Mouse (Mus musculus) ES-E14 (cell line): ENCODE measurements around the gene Ptprcap. TPM values are rescaled to one million over a fixed set of nuclear protein-coding genes. Genes with fewer than 3 reads are reported as not detected.

Experiments
- DNase-seq: peaks from one replicate; pipeline ENCODE4 v3.0.0-alpha.2; 2013; ENCODE audit warnings: low read depth, low spot score
- H3K27ac ChIP-seq: 2 replicates; pipeline ENCODE4 v1.5.1; 2012; ENCODE audit warnings: low read depth, mild to moderate bottlenecking, low read length, moderate library complexity, mixed read lengths; ENCODE audit not compliant: poor library complexity, insufficient read depth, severe bottlenecking
- H3K36me3 ChIP-seq: 2 replicates; pipeline ENCODE4 v1.6.1; 2012; ENCODE audit warnings: mild to moderate bottlenecking, low read length, moderate library complexity, mixed read lengths; ENCODE audit not compliant: control insufficient read depth, poor library complexity, insufficient read depth, severe bottlenecking
- H3K4me1 ChIP-seq, 2 experiments: fragments of 150-350 bp in 1 of 2; sonication (generic) in 1 of 2; 2 replicates each; pipeline ENCODE4 v1.6.1; 2012; ENCODE audit warnings: low read length in 2 of 2, mild to moderate bottlenecking in 1 of 2, mixed read lengths in 1 of 2; ENCODE audit not compliant: control insufficient read depth in 2 of 2, insufficient read depth in 2 of 2, poor library complexity in 1 of 2
- H3K4me3 ChIP-seq, 2 experiments: fragments of 150-350 bp in 1 of 2; sonication (generic) in 1 of 2; 2 replicates each; pipeline ENCODE4 v1.5.1; 2012; ENCODE audit warnings: low read length in 2 of 2, low read depth in 1 of 2, mild to moderate bottlenecking in 1 of 2, mixed read lengths in 1 of 2; ENCODE audit not compliant: insufficient read depth in 1 of 2, poor library complexity in 1 of 2, severe bottlenecking in 1 of 2
- H3K9ac ChIP-seq: 2 replicates; pipeline ENCODE4 v1.6.1; 2012; ENCODE audit warnings: low read depth, mild to moderate bottlenecking, low read length, mixed read lengths; ENCODE audit not compliant: poor library complexity, insufficient read depth, severe bottlenecking
- H3K9me3 ChIP-seq: fragments of 150-350 bp; sonication (generic); 2 replicates; pipeline ENCODE4 v1.6.1; 2012; ENCODE audit warnings: low read depth, mild to moderate bottlenecking, low read length; ENCODE audit not compliant: control insufficient read depth, insufficient read depth
- CHD2 ChIP-seq: IDR thresholded peaks from 2 replicates; pipeline ENCODE4 v1.6.1; 2014; ENCODE audit warnings: mild to moderate bottlenecking, low read depth, low read length, inconsistent platforms
- HCFC1 ChIP-seq: IDR thresholded peaks from 2 replicates; pipeline ENCODE4 v1.6.1; 2012; ENCODE audit warnings: low read length, inconsistent platforms, borderline replicate concordance; ENCODE audit not compliant: insufficient read depth
- MAFK ChIP-seq: IDR thresholded peaks from 2 replicates; pipeline ENCODE4 v1.6.1; 2014; ENCODE audit warnings: mild to moderate bottlenecking, low read depth, low read length, inconsistent platforms; ENCODE audit not compliant: insufficient read depth
- ZC3H11A ChIP-seq: IDR thresholded peaks from 2 replicates; pipeline ENCODE4 v1.6.1; 2012; ENCODE audit warnings: low read depth, mild to moderate bottlenecking, inconsistent platforms, low read length, borderline replicate concordance
- ZNF384 ChIP-seq: IDR thresholded peaks from 2 replicates; pipeline ENCODE4 v1.6.1; 2012; ENCODE audit warnings: low read depth, low read length, inconsistent platforms
- in situ Hi-C, 2 experiments: fragments of 600-800 bp; cut with MboI; formaldehyde crosslinking; loops; one replicate each; pipeline ENCODE4 v1.15.1; 2025; ENCODE audit warnings: low sequenced_read_pairs in 2 of 2, inconsistent platforms in 1 of 2; ENCODE audit not compliant: unreplicated experiment in 2 of 2
- total RNA-seq: library from RNA; depleted of rRNA; stranded (reverse); fragments of 300-350 nt; gene quantifications from 2 replicates; pipeline ENCODE4 v1.2.3, GENCODE M21; 2012

The Ptprcap gene
- total RNA-seq, 1 experiment = 9.5 TPM

DNA sequence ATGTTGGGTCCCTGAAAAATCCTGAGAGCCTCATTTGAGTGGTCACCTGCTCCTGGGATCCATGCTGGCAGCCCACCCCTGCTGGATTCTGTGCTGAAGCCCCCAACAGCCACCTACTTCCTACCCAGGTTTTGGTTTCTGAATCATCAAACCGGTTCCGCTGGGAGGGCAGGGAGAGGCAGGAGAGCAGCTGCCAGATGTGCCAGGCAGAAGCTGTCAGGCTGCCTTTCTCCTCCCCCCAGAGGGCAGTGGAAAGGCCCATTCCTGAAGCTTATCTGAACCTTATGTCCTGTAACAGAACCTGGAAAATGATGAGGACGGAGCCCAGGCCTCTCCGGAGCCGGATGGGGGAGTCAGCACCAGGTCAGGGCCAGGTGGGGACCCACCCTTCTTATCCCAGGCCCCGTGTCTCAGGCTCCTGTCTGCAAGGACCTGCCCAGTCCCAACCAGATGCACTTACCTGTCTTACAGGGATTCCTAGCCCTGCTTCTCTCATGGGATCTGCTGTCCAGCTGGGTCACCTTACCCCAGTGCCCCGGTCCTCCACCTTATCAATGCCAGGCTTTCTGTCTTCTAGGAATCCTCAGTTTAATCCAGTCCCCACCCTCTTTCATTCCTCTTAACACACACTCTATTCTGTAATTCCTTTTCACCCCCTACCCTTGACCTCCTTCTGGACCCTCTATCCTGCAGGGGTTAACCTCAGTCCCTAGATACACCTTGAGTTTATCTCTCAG, 26.5 kb upstream of the Ptprcap start:
- H3K4me3 ChIP-seq = peak overlapping the region; percentile 79 to 90
- DNase-seq = no peak
- no peak overlapping the region for H3K27ac ChIP-seq
- H3K4me1 ChIP-seq = peaks cover 0 to 6% of the 10 kb centered on the region in 2 experiments; a peak in 2 of 4 replicates
- H3K36me3 ChIP-seq = peaks cover 16% of the 10 kb centered on the region; the same call in 1 of the 2 replicates
- TF ChIP-seq MAFK (no peak), ZNF384 (no peak), CHD2 (no peak), ZC3H11A (no peak), HCFC1 (no peak)
- in situ Hi-C loops = no loop called here
- H3K9me3 ChIP-seq = no peaks in the 10 kb centered on the region
- H3K9ac ChIP-seq = peak overlapping the region; percentile 94; the same call in 1 of the 2 replicates

DNA sequence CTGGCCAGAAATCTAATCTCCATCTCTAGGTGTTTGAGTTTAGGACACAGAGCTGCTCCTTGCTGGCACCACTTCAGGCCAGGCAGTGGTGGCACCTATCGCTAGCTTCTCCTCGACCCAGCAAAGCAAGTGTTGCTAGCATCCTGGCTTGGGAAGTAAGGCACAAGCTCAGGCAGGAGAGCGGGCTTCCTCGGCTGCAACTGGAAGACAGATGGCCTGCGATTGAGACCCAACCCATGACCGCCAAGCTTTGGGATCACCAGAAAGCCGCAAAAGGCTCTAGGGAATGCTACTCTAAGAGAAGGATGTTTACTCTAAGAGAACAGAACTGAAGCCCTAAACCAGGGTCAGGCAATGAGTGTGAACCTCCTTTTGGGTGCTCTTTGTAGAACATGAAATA, 23.9 kb upstream of the Ptprcap start:
- TF ChIP-seq HCFC1 (no peak), CHD2 (no peak), ZNF384 (no peak), ZC3H11A (no peak), MAFK (no peak)
- Histone ChIP-seq H3K36me3 (peaks cover 25% of the 10 kb centered on the region; the same call in 1 of the 2 replicates), H3K9me3 (no peaks in the 10 kb centered on the region), H3K9ac (no peak overlapping the region), H3K27ac (no peak overlapping the region), H3K4me3 (no peak overlapping the region), H3K4me1 (peaks cover 0 to 6% of the 10 kb centered on the region in 2 experiments; a peak in 2 of 4 replicates)
- no peak for DNase-seq
- in situ Hi-C loops = no loop called here

DNA sequence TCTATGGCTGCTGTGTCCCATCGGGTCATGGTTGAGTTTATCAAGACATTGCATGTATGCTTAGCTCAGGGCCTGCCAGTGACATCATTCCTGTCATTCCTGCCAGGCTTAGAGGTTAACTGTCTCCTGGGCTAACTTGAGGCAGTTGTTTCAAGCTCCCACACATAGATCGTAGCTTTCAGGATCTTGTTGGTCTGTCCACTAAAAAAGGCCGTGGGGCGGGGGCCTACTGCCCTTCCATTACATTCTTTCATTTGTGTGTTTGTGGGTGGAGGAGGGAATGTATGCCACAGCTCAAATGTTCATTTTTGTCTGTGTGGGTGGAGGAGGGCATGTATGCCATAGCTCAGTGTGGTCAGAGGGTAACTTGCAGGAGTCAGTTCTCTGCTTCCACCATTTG, 23.3 kb upstream of the Ptprcap start:
- in situ Hi-C loops = no loop called here
- no peak for TF ChIP-seq CHD2
- TF ChIP-seq ZC3H11A = no peak
- no peak for TF ChIP-seq ZNF384
- DNase-seq = no peak
- peaks cover 0 to 6% of the 10 kb centered on the region in 2 experiments; a peak in 2 of 4 replicates for H3K4me1 ChIP-seq
- H3K9me3 ChIP-seq = no peaks in the 10 kb centered on the region
- peaks cover 25% of the 10 kb centered on the region; the same call in 1 of the 2 replicates for H3K36me3 ChIP-seq
- H3K27ac ChIP-seq = no peak overlapping the region
- no peak overlapping the region for H3K9ac ChIP-seq
- no peak overlapping the region for H3K4me3 ChIP-seq

DNA sequence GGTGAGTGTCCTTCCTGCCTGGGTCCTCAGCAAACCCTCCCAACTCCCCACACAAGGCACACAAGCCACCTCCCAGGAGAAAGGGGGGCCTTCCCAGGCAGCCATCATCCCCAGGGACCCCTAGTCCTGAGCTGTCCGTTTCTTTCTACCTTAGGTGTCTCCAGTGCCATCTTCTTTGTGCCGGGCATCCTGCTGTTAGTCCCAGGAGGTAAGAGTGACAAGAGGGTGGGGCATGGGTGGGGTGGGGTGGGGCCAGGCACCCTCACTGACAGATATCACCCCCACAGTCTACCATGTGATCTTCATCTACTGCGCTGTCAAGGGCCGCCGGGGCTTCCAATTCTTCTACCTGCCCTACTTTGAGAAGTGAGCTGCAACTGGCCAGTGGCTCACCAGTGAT, 22.3 kb upstream of the Ptprcap start:
- no peak for DNase-seq
- in situ Hi-C loops = no loop called here
- TF ChIP-seq HCFC1 = no peak
- H3K27ac ChIP-seq = no peak overlapping the region
- H3K9ac ChIP-seq = no peak overlapping the region
- H3K4me3 ChIP-seq = no peak overlapping the region
- peaks cover 25% of the 10 kb centered on the region; the same call in 1 of the 2 replicates for H3K36me3 ChIP-seq
- H3K9me3 ChIP-seq = no peaks in the 10 kb centered on the region
- peaks cover 0 to 9% of the 10 kb centered on the region in 2 experiments; a peak in 2 of 4 replicates for H3K4me1 ChIP-seq

DNA sequence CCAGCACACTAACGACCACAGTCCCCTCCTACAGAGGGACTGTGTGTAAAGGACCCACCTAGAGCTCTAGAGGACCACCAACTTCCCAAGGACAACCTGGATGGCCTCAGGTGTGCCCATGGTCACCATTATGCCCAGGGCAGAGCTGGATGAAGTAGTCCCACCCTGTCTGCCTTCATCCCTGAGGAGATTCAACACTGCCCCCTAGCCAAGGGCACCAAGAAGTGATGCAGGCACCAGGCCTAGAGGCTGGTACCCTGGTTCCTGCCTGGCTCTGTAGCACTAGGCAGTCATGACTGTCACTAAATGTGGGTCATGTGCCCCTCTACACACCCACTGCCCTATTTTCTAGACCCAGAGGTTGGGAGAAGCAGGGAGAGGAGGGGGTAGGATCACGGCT, 21.6 kb upstream of the Ptprcap start:
- TF ChIP-seq MAFK (no peak), CHD2 (no peak), ZNF384 (no peak), HCFC1 (no peak), ZC3H11A (no peak)
- in situ Hi-C loops = no loop called here
- no peak for DNase-seq
- no peak overlapping the region for H3K9ac ChIP-seq
- H3K4me1 ChIP-seq = peaks cover 0 to 12% of the 10 kb centered on the region in 2 experiments; a peak in 2 of 4 replicates
- H3K4me3 ChIP-seq = no peak overlapping the region
- peaks cover 25% of the 10 kb centered on the region; the same call in 1 of the 2 replicates for H3K36me3 ChIP-seq
- H3K9me3 ChIP-seq = no peaks in the 10 kb centered on the region
- no peak overlapping the region for H3K27ac ChIP-seq
